Mouse (Mus musculus) ES-E14 (cell line): ENCODE results near the gene Arhgap25.

Source experiments
- MAFK ChIP-seq: IDR thresholded peaks from 2 replicates; pipeline ENCODE4 v1.6.1; 2014; ENCODE audit warnings: mild to moderate bottlenecking, low read depth, low read length, inconsistent platforms; ENCODE audit not compliant: insufficient read depth
- ZNF384 ChIP-seq: IDR thresholded peaks from 2 replicates; pipeline ENCODE4 v1.6.1; 2012; ENCODE audit warnings: low read depth, low read length, inconsistent platforms

DNA sequence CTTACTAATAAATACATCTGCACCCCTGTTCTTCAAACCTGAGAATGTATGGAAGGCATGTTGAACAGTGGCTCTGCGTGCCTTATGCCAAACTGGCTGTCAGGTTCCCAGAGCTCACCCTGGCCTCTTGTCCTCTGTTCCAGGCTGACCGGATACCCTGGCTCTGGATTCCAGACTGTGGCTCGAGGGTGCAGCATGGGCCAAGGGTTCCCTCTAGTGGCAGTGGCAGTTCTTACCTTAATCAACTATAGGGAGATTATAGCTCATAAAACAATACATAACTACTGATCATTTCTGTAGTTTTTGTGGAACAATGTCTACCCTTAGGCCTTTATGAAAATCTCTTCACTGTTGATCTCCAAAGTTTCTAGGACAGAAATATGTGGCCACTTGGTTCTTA is 82.0 kb downstream of the Arhgap25 start:
- TF ChIP-seq ZNF384, result no peak
- no peak for TF ChIP-seq MAFK
